12 mouse cellular contexts compared by ENCODE assay signal in the genomic region with DNA sequence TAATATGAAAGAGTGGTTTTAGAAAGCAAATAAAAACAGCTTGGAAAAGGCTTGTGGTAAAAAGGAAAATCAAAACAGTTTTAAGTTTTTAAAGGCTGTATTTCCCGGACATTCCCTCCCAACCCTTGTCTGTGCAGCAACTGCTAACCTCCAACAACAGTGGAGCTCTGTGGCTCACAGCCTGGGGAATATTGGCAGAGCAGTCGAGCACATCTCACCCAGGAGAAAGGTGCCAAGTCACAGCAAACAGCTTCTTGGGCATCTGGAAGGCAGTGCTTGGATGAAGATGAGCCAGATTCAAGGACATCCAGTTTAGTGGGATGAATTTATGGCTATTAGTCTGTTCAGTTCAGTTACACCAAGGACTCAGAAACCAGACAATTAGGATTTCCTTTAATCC.
A peak's percentile ranks its signal among the peaks of the same experiment; 100 is the strongest.
DNase-seq lines count a peak whose midpoint lies in the region; TF ChIP-seq lines count a peak whose summit lies in the region.
"Had no signal": no experiment of that assay in that cellular context is flagged by ENCODE, and none has a peak within 500 bp of the region (broad histone marks: within the 10 kb centered on the region; RNA-seq: fewer than 3 reads in every experiment).

No protein-coding gene starts in this region.

- H3K27ac ChIP-seq in layer of hippocampus, adult 2 months = no peak overlapping the region
- H3K27ac ChIP-seq: macrophage; neural tube, embryonic 13.5 days had no signal

- no peak overlapping the region for H3K4me3 ChIP-seq in layer of hippocampus, adult 2 months
- H3K4me3 ChIP-seq: neural tube, embryonic 13.5 days had no signal

- no peak for TF ChIP-seq CTCF in layer of hippocampus, adult 2 months (conservative IDR thresholded peaks at IDR 0.05)

- DNase-seq in cerebellum, adult 11-12 months = peak; percentile 12
- no peak for DNase-seq in cerebellum, postnatal 36 days
- peak; percentile 11 for DNase-seq in layer of hippocampus, adult 11-12 months (ENCODE audit: low spot score)
- DNase-seq in layer of hippocampus, adult 2 months (ENCODE audit: low spot score in 2 of 2) = no peak
- peak; percentile 8 for DNase-seq in right cerebral cortex, adult 18-20 months
- DNase-seq in right cerebral cortex, postnatal 25 days = no peak
- DNase-seq in spleen, postnatal 4 days (ENCODE audit: low spot score in 2 of 2) = no peak
- no peak for DNase-seq in liver
- DNase-seq: kidney, postnatal 14 days; thymus, adult 18-20 months had no signal

Comparison
In these comparisons a context has a peak if more than half of its experiments do, and no peak if none do; other contexts are left out.
1. DNase-seq: peak in cerebellum, adult 11-12 months (single experiment), layer of hippocampus, adult 11-12 months (single experiment) and right cerebral cortex, adult 18-20 months (single experiment); none in cerebellum, postnatal 36 days (0 of 2), layer of hippocampus, adult 2 months (0 of 2), right cerebral cortex, postnatal 25 days (single experiment), spleen, postnatal 4 days (0 of 2) and liver (single experiment).